Mouse (Mus musculus) NIH3T3 (cell line): ENCODE results near the gene Kpna2.
"Not testable (repeated sequence)": the region's sequence is repeated elsewhere in the genome, so short reads cannot be mapped to it uniquely, and the experiment has no call there.

Experiments
- DNase-seq: peaks from one replicate; pipeline ENCODE4 v3.0.0-alpha.2; 2012; ENCODE audit warnings: low read depth

Kpna2 gene

DNA sequence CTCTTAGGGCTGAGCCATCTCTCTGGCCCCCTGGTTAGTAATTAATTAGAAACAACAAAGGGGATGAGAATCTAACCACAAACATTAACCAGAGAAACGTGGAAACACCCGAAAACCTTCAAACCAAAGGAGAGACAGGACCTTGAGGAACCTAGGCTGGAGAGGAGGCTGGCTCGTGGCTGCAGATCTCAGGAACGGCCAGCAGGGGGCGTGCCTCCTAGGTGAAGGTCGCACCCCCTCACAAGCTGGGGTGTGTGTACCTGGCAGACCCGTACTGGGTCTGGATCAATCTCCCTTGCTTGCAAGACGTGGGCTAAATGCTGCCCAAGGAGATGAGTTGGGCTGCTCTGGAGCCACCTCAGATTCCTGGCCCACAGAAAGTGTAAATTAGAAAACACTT, 19.3 kb upstream of the Kpna2 start:
- DNase-seq = no peak

DNA sequence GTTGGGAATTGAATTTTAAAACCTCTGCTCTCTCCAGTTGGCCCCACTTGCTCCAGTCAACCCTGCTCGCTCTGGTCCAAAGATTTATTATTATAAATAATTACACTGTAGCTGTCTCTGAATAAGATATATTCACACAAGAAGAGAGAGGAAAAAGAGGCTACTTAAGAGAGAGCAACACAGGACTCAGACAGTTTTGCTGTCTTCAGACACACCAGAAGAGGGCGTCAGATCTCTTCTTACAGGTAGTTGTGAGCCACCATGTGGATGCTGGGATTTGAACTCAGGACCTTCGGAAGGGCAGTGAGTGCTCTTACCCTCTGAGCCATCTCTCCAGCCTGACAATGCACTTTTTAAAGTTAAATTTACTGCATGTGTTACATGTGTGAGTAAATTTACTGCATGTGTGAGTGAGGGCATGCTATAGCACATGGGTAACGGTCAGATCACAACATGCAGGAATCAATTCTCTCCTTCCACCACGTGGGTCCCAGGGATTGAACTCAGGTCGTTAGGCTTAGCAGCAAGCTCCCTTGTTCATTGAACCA, 18.1 kb upstream of the Kpna2 start:
- DNase-seq = no peak

DNA sequence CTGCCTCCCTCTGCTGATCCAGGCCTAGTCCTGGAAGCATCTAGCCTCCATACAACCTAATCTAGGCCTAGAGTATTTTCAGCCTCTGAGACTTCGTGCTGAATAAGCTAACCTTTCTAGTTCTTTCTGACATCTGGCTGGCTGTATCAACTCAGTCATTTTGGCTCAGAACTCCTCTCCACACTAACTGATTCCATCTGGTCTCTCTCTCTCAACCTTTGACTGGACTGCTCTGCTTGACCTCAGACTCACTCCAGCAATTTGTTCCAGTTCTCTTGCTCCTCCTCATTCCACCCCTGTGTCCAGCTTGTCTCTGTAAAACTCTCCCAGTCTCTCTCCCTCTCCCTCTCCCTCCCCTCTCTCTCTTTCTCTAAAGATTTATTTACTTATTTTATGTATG, 17.6 kb upstream of the Kpna2 start:
- DNase-seq = peak; percentile 87

DNA sequence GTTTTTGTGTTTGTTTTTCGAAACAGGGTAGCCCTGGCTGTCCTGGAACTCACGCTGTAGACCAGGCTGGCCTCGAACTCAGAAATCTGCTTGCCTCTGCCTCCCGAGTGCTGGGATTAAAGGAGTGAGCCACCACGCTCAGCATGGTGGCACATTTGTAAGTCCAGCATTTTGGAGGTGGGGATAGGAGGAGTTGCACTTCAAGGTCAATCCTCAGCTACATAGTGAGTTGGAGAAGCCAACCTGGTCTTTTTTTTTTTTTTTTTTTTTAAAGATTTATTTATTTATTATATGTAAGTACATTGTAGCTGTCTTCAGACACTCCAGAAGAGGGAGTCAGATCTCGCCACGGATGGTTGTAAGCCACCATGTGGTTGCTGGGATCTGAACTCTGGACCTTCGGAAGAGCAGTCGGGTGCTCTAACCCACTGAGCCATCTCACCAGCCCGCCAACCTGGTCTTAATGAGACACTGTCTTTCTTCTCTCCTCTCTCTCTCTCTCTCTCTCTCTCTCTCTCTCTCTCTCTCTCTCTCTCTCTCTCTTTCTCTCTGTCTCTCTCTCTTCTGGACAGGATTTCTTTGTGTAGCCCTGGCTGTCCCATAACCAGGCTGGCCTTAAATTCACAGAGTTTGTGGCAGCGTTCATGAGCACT, 16.3 kb upstream of the Kpna2 start:
- not testable (repeated sequence) for DNase-seq

DNA sequence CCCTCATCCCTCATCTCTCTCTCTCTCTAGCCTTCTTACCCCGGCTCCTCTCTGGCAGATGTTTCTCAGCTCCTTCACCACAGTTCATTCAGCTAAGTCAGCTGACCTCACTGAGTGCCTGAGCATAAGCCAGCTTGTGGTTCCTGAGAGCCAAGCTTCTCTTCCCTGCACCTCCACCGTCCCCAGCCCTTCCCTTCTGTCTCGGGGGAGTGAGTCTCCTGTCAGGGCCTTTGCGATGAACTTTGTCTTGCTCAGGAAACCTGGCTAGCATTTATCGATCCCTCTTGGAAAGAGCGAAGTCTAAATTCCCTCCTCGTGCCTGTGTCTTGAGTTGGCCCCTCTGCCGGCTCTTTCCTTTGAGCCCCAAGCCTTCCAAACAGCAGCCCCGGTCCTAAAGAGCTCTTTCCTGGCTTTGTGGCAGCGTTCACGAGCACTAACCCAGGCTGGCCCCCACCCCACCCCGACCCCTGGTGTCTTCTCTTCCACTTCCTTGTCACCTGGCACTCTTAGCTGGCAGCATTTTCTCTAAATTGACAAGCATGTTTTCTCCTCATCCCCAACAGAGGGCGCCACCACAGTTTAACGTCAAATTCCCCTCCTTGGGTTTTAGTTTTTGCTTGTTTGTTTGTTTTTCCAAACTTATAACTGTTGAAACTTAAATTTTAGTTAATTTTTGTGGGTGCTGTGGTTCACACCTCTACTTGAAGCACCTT, 15.4 kb upstream of the Kpna2 start:
- DNase-seq = peak; percentile 59

GRCm38 (mm10) chr11:107014020-107014585, 14.8 kb upstream of the Kpna2 start:
- DNase-seq = no peak

DNA sequence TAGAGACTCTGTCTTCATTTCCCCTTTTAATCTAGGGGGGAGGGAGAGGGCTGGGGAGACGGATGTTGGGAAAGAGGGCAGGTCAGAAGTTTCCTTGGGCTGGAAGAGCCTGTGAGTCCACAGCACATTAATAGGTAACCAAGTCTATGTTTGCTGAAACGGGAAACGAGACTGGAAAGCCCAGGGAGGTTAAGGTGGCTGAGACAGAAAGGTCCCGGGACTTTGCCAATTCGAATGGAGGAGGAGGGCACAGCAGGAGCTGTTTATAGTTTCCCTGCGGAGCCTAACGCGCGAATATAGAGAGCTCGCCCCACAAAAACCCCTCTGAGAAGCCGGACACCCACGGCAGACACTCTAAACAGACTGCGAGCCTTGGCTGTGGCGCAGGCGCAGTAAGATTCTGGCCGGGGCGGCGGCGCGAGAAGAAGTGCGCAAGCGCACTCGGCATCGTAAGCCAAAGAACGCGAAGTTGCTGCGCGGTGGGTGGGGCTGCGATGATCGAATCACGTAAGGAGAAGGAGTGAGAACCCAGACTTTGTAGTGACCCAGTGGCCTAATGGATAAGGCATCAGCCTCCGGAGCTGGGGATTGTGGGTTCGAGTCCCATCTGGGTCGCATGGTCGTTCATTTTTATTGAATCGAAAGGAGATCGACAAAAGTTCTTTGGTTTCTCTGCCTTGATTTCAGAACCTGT, 13.1 kb upstream of the Kpna2 start:
- peak; percentile 98 for DNase-seq

DNA sequence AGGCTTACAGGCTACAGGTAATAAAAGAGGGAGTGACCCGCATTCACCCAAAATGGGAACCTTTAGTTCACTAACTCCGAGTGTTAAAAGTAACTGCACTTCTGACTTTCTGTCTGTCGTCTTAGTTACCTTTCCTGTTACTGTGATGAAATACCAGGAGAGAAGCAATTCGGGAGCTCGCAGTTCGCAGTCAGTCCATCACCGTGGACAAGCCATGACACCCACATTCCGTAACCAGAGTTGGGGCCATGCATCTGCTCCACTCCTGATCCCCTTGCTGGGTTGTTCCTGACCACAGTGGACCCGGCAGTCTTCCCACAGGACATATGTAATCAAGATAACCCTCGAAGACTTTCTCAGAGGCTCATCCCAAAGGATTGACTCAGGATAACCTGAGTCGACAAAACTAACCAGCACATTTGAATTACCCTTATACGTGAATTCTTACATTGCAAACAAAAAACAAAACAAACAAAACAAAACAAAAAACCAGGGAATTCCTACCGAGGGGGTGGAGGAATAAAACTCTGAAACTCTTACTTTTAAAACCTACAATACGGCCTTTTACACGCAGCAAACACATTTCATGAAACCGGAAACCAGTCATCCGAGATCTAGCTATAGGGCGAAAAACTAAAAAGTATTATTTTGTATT, 12.5 kb upstream of the Kpna2 start:
- DNase-seq = no peak

DNA sequence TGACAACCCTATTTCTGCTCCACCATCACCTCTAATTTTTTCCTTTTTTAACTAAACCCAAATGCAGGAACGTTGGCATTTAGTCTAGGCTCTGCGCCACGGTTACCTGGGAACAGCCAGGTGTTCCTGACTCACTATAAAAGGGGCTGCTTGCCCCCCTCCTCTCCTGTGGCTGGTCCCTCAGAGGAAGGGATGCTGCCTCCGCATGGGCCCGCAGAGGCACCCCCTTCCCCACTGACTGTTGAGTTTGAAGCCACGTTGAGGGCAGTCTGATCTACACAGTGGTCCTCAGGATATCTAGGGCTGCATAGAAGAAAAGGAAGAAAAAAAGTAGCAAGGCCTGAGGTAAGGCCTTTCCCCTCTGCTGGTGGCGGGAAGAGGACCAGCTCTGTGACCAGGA, 11.8 kb upstream of the Kpna2 start:
- DNase-seq = no peak

- peak; percentile 54 for DNase-seq
Observed at GRCm38 (mm10) chr11:107010447-107010846, 11.1 kb upstream of the Kpna2 start.

DNA sequence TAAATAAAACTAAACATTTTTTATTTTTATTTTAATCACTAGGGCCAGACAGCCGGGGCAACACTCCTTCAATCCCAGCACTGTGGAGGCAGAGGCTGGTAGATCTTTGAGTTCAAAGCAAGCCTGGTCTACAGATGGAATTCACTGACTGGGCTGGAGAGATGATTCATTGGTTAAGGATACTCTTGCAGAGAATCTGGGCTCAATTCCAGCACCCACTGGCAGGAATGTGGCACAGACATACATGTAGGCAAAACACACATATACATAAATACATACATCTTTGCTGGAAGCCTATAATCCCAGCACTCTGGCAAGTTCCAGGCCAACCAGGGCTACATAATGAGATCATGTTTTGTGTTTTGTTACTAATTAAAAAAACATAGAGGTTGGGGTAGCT, 6.2 kb upstream of the Kpna2 start:
- DNase-seq = peak; percentile 89

DNA sequence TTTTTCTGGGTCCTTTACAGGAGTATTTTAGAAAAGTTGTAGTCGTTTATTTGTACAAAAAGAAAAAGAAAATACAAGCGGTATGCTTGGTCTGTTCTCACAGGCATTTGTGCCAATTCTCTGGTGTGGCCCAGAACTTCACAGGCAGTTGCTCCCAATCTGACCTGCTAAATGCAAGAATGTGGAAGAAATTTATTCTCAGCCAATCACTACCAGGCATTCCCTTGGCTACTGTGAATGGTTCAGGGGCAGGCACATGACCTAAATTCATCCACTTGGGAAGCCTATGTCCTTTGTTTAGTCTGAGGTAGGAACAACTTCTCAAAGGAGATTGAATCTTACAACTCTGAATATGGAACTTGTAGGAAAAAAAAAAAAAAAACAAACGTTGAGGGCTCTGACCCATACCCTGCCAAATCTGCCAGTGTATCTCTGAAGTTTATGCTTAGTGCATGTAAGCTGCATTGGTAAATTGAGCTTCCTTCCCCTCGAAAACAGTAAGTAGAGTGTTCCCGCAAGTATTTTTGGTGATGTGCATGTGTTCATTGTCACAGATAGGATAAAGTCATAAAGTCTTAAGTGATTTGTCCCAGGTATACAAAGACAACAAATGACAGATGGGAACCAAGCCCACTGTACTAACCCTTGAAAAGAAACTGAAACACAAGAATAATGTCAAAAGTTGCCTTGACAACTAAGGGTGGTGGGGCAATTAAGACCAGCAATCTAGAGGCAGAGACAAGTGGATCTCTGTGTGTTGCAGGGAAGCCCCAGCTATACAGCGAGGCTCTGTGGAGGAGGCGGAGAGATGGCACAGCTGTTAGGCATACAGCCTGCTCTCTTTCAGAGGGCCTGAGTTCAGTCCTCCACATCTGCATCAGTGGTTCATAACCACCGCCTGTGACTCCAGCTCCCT, 2.7 kb upstream of the Kpna2 start:
- DNase-seq = peak; percentile 53

GRCm38 (mm10) chr11:106999949-107000513, 690 bp upstream of the Kpna2 start:
- no peak for DNase-seq

- DNase-seq = peak; percentile 56
Observed at GRCm38 (mm10) chr11:106998651-106999150, 640 bp downstream of the Kpna2 start.

DNA sequence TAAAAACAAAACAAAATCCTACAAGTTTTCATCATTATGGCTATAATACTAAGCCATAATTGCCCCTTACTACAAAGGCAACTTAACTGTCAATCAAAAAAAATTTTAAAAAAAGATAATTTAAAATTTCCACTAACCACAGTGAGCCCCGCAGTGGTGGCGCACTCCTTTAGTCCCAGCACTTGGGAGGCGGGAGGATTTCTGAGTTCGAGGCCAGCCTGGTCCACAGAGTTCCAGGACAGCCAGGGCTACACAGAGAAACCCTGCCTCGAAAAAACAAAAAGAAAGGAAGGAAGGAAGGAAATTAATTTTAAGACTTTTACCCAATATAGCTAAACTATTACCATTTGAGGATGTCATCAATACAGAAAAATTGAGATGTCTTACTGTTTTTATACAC, 1.4 kb downstream of the Kpna2 start:
- DNase-seq = peak; percentile 51

GRCm38 (mm10) chr11:106996492-106996891, 2.8 kb downstream of the Kpna2 start:
- DNase-seq = not testable (repeated sequence)

GRCm38 (mm10) chr11:106994246-106995085, 4.9 kb downstream of the Kpna2 start:
- no peak for DNase-seq

DNA sequence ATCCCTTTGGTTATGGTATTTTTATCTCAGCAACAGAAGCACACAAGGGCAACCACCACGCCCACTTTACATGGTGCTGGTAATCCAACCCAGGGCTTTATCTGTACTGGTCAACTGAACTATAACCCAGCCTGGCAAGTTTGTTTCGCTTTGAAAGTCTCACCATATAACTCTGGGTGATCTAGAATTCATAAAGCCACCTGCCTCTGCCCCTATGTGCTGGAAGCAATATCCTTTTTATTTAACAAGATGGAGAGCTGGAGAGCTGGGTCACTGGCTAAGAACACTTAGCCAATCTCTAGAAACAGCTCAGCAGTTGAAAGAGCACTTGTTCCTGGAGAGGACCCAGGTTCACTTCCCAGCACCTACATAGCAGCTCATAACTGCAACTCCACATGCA, 12.0 kb downstream of the Kpna2 start:
- DNase-seq = no peak

GRCm38 (mm10) chr11:106985979-106986604, 13.2 kb downstream of the Kpna2 start:
- DNase-seq = peak; percentile 54
